Mouse (Mus musculus): ENCODE results near the gene Sun1. TPM values are rescaled to one million over a fixed set of nuclear protein-coding genes. Genes with fewer than 3 reads are reported as not detected.

Gene Sun1
- polyA plus RNA-seq, 1 experiment, result 23.8 TPM

DNA sequence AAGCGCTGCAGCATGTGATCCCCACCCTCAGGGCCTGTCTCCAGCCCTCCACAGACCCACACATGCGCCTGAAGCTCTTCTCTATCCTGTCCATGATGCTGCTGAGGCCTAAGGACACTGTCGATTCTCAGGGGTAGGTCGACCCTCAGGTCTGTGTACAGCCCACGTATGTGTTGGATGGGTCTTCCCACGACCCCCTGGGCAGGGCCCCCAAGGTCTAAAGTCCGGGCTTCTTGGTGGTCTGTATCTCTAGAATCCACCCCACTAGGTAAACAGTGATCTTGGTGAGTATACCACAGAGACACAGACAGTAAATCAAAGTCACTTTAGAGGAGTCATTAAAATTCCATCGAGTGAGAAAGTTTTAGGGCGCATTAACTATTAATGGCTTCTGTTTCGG lies 26.3 kb upstream of the Sun1 start:
- TF ChIP-seq CTCF (IDR thresholded peaks at IDR 0.05; ENCODE audit: extremely low read depth, insufficient read depth, insufficient read length, insufficient replicate concordance) (no peak), POLR2A (IDR thresholded peaks at IDR 0.05; ENCODE audit: low read depth, low read length) (no peak)
- no peak for DNase-seq (ENCODE audit: low read depth in 1 of 2, low spot score in 2 of 2)
- peaks cover 12% of the 10 kb centered on the region; the same call in 1 of the 2 replicates for H3K36me3 ChIP-seq (ENCODE audit: control insufficient read depth, insufficient read depth, low read length)
- peak overlapping the region; percentile 7 for H3K27ac ChIP-seq (ENCODE audit: insufficient read depth, low read length)
- H3K4me3 ChIP-seq (ENCODE audit: extremely low read depth, insufficient read depth, insufficient read length), result no peak overlapping the region
- H3K4me1 ChIP-seq (ENCODE audit: control insufficient read depth, insufficient read depth, insufficient read length), result peaks cover 4% of the 10 kb centered on the region; the same call in 1 of the 2 replicates
- no peaks in the 10 kb centered on the region for H3K27me3 ChIP-seq (ENCODE audit: control insufficient read depth, insufficient read depth, low read length)
- 56% methylated on average over 10 of the region's 10 CpGs for WGBS

DNA sequence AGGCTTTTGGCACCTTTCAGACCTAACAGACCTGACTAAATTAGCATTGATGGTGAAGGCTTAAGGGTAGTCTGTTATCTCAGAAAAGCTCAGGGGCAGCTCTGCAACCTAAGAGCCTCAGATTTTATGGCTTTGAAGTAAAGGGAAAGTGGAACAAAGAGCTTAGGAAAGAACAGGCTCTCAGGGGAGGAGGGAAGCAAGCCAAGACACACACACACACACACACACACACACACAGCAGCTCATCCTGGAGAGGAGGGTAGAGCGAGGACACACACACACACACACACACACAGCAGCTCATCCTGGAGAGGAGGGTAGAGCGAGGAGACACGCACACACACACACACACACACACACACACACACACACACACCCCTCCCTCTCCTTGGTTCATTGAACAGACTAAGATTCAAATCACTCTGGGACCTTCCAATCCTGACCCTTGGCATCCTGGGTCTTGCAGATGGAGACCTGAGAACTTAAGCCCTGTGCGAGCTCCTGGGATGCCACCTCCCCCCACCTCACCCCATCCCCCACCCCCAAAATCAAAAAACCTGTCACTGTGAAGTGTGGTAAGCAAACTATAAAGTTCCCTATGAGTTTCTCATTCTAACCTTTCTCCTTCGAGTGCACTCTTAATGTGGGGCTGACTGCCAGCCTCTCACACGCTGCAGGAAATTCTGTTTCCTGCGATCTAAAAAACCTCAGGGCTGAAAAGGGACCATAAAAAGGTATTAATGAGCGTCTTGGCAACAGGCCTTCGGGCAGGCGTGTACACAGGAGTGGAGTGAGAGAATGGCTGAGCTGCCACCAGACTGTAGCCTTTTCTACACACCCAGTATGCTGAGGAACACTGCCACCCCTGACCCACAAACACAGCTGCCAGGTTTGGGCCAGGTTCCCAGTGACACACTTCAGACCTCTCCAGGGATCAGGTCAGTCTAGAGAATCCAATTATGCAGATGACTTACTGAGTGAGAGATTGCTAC lies 25.6 kb upstream of the Sun1 start:
- peaks cover 4% of the 10 kb centered on the region; the same call in 1 of the 2 replicates for H3K4me1 ChIP-seq (ENCODE audit: control insufficient read depth, insufficient read depth, insufficient read length)
- H3K27ac ChIP-seq (ENCODE audit: insufficient read depth, low read length), result peak overlapping the region; percentile 27
- WGBS, result 21% methylated on average over 10 of the region's 10 CpGs

DNA sequence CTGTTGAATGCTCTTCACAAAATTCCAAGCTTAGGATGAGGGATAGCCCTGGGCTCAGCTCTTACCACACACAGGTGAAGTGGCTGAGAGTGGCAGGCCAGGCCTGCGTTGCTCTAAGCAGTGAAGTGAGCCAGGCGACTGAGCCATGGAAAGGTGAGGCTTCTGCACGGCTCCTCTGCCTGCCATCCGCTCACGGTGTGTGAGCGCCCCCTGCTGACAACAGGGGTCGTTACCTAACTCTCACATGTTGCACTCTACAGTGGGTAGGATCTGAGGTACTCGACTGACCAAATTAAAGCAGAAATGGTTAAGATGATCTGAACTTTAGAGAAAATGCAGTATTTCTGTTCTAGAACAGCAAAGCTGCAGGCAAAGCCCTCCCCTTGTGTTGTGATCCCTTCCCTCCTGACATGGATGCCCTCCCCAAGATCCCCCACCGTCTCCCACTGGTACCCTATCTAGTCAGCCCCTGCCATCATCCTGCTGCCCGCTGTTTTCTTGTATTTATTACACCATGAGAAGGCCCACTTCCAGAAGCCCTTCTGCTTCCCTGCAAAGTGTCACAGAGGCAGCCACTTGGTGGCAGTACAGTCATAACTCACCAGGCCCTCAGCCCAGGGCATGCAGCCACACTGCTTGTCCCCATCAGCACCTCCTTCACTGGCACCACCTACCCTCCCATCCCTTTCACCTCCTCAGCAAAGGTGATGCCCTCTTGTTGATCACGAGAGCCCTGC lies 21.4 kb upstream of the Sun1 start:
- 26% methylated on average over 11 of the region's 11 CpGs for WGBS
- Histone ChIP-seq H3K4me1 (ENCODE audit: control insufficient read depth, insufficient read depth, insufficient read length) (peaks cover 4% of the 10 kb centered on the region; the same call in 1 of the 2 replicates), H3K4me3 (ENCODE audit: extremely low read depth, insufficient read depth, insufficient read length) (no peak overlapping the region), H3K27me3 (ENCODE audit: control insufficient read depth, insufficient read depth, low read length) (no peaks in the 10 kb centered on the region), H3K36me3 (ENCODE audit: control insufficient read depth, insufficient read depth, low read length) (peaks cover 20% of the 10 kb centered on the region), H3K27ac (ENCODE audit: insufficient read depth, low read length) (no peak overlapping the region)
- TF ChIP-seq CTCF (IDR thresholded peaks at IDR 0.05; ENCODE audit: extremely low read depth, insufficient read depth, insufficient read length, insufficient replicate concordance) (peak; percentile 98), POLR2A (IDR thresholded peaks at IDR 0.05; ENCODE audit: low read depth, low read length) (no peak)
- DNase-seq (ENCODE audit: low read depth in 1 of 2, low spot score in 2 of 2), result peak in 1 of 2 experiments; percentile 77

More for the DNA sequence above, 25.6 kb upstream of the Sun1 start:
- TF ChIP-seq POLR2A (IDR thresholded peaks at IDR 0.05; ENCODE audit: low read depth, low read length), result no peak
- no peak for TF ChIP-seq CTCF (IDR thresholded peaks at IDR 0.05; ENCODE audit: extremely low read depth, insufficient read depth, insufficient read length, insufficient replicate concordance)
- H3K4me3 ChIP-seq (ENCODE audit: extremely low read depth, insufficient read depth, insufficient read length), result no peak overlapping the region
- H3K27me3 ChIP-seq (ENCODE audit: control insufficient read depth, insufficient read depth, low read length), result no peaks in the 10 kb centered on the region
- H3K36me3 ChIP-seq (ENCODE audit: control insufficient read depth, insufficient read depth, low read length), result peaks cover 12% of the 10 kb centered on the region; the same call in 1 of the 2 replicates
- no peak for DNase-seq (ENCODE audit: low read depth in 1 of 2, low spot score in 2 of 2)

DNA sequence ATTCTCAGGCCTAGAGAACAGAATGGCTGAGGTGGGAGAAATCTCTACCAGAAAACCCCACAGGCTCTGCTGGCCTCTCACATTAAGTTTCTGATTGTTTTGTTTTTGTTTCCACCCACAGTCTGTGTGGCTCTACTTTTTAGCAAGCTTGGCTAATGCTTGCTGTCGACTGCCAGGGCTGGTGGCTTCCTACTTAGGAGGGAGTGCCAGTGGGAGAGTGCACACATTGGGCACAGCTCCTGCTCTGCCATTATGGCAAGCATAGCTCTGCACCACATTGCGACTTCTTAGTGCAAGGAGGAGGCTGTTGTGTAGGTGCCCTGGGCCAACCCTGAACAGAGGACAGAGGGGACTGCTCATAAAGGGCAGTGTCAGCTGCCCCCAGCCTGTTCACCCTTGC lies 17.3 kb upstream of the Sun1 start:
- Histone ChIP-seq H3K36me3 (ENCODE audit: control insufficient read depth, insufficient read depth, low read length) (peaks cover 36% of the 10 kb centered on the region), H3K27ac (ENCODE audit: insufficient read depth, low read length) (no peak overlapping the region), H3K27me3 (ENCODE audit: control insufficient read depth, insufficient read depth, low read length) (no peaks in the 10 kb centered on the region), H3K4me3 (ENCODE audit: extremely low read depth, insufficient read depth, insufficient read length) (no peak overlapping the region), H3K4me1 (ENCODE audit: control insufficient read depth, insufficient read depth, insufficient read length) (no peaks in the 10 kb centered on the region)
- no peak for DNase-seq (ENCODE audit: low read depth in 1 of 2, low spot score in 2 of 2)
- 92% methylated on average over 2 of the region's 2 CpGs for WGBS
- TF ChIP-seq CTCF (IDR thresholded peaks at IDR 0.05; ENCODE audit: extremely low read depth, insufficient read depth, insufficient read length, insufficient replicate concordance), result no peak
- no peak for TF ChIP-seq POLR2A (IDR thresholded peaks at IDR 0.05; ENCODE audit: low read depth, low read length)

DNA sequence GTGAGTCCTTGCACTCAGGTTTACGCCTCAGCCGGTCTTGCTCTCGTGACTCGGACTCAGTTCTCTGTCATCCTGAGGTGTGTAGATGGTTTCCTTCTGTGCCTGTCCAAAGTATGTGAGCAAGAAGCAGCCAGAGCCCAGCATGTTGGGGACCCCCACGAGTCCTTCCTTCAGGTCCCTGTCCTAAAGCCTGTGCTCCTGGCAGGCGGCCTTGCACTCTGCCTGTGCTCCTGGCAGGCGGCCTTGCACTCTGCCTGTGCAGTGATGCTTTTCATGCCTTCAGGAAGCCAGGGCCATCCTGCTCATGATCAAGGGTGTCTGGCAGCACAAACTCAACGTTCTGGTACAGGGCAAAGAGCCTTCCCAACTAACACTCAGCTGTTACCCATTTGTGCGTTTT lies 16.8 kb upstream of the Sun1 start:
- no peaks in the 10 kb centered on the region for H3K4me1 ChIP-seq (ENCODE audit: control insufficient read depth, insufficient read depth, insufficient read length)
- DNase-seq (ENCODE audit: low read depth in 1 of 2, low spot score in 2 of 2), result no peak
- no peak overlapping the region for H3K4me3 ChIP-seq (ENCODE audit: extremely low read depth, insufficient read depth, insufficient read length)
- H3K36me3 ChIP-seq (ENCODE audit: control insufficient read depth, insufficient read depth, low read length), result peaks cover 36% of the 10 kb centered on the region
- 94% methylated on average over 9 of the region's 9 CpGs for WGBS
- no peak for TF ChIP-seq POLR2A (IDR thresholded peaks at IDR 0.05; ENCODE audit: low read depth, low read length)
- TF ChIP-seq CTCF (IDR thresholded peaks at IDR 0.05; ENCODE audit: extremely low read depth, insufficient read depth, insufficient read length, insufficient replicate concordance), result no peak
- H3K27ac ChIP-seq (ENCODE audit: insufficient read depth, low read length), result no peak overlapping the region
- no peaks in the 10 kb centered on the region for H3K27me3 ChIP-seq (ENCODE audit: control insufficient read depth, insufficient read depth, low read length)

DNA sequence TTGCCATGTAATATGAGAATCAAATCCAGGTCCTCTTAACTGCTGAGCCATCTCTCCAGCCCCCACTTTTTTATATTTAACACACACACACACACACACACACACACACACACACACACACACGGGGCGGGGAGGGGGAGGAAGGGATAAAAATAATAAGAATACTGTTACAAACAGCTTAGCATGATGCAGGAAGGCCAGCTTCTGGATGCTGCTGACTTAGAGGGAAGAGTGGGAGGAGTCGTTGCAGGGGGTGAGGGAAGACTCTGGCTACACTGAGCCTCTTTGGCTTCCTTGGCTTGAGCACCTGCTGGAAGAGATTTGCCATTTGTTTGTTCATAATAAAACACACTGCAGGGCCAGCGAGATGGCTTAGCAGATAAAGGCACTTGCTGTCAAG lies 15.5 kb upstream of the Sun1 start:
- WGBS, result 85% methylated on average over 4 of the region's 4 CpGs
- no peaks in the 10 kb centered on the region for H3K4me1 ChIP-seq (ENCODE audit: control insufficient read depth, insufficient read depth, insufficient read length)
- peaks cover 36% of the 10 kb centered on the region for H3K36me3 ChIP-seq (ENCODE audit: control insufficient read depth, insufficient read depth, low read length)
- no peak overlapping the region for H3K27ac ChIP-seq (ENCODE audit: insufficient read depth, low read length)
- no peak overlapping the region for H3K4me3 ChIP-seq (ENCODE audit: extremely low read depth, insufficient read depth, insufficient read length)
- no peak for DNase-seq (ENCODE audit: low read depth in 1 of 2, low spot score in 2 of 2)
- TF ChIP-seq POLR2A (IDR thresholded peaks at IDR 0.05; ENCODE audit: low read depth, low read length) (no peak), CTCF (IDR thresholded peaks at IDR 0.05; ENCODE audit: extremely low read depth, insufficient read depth, insufficient read length, insufficient replicate concordance) (no peak)
- H3K27me3 ChIP-seq (ENCODE audit: control insufficient read depth, insufficient read depth, low read length), result no peaks in the 10 kb centered on the region
